Mouse (Mus musculus) adrenal gland, postnatal 25 days (tissue): ENCODE results near the gene Pkp3. TPM values are rescaled to one million over a fixed set of nuclear protein-coding genes. Genes with fewer than 3 reads are reported as not detected.
A peak's percentile ranks its signal among the peaks of the same experiment; 100 is the strongest.

Experiments
- DNase-seq: peaks from one replicate; pipeline ENCODE4 v3.0.0; 2021; ENCODE audit warnings: mixed read lengths
- total RNA-seq: library from RNA; stranded (reverse); gene quantifications from 2 replicates; pipeline ENCODE4 v1.2.3, GENCODE M21; 2021

Pkp3 gene
- total RNA-seq, 1 experiment from 2014 or later = 1.2 TPM

DNA sequence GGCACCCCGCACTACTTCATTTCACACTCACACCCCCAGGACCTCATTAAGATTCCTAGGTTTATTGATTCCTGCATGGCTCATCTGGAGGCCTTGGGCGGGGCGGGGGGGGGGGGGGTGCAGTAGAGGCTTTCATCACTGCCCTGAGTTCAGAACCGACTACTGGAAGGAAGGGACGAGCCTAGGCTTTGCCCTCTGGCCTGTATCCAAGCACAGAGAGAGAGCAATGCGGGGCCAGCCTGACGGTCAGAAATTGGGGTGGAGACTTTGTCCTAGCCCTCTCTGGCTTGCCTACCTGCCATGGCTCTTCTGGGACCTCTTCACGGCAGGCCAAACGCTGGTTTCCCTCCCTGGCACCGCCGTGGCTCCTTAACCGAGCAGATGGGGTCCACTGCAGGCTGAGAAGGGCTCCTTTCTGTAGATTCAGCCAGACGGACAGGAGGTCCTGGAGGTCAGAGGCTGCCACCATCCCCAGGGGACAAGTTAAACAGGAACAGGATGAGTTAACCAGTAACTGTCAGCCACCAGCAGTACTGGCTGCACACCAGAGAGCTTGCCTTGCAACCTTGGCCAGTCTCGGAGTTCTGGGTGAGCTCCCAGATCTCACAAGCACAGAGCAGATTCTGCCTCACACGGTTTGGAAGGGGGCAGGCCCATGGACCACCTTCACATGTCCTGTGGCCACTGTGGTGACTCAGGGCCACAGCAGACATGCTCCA lies 16.6 kb downstream of the Pkp3 start:
- DNase-seq = no peak

DNA sequence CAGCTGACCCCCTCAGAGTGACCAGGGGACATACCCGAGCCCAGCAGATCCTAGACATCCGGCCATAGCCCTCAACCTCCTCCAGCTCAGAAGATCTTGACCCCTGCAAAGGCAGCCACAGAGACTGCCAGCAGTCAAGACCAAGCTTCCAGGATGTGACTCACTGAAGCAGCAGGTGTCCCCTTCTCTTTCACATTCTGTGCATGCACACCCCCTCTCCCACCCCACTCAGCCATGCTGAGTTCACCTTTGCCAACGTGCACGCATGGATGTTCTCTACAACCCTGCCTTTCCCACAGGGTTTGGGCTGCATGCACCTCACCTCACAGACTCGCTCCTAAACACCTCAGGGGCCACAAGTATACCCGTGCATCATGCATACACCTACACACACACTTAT lies 18.0 kb downstream of the Pkp3 start:
- DNase-seq = no peak

DNA sequence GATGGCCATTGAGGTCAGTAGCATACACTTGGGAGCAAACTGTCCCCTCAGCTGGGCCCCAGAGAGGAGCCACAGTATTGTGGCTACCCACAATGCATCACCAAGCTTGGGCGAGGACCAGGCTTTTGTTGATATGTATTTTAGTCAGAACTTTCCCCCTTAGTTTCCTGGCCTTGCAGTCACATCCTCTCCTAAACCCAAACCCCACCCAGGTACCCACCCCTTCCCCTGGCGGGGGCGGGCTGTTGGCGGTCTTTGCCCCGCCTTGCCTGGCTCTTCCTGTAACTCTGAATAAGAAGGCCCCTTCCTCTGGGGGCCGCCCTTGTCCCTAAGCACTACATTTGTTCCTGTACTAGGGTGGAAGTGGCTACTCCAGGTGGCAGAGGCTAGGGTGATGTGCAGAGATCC lies 18.6 kb downstream of the Pkp3 start:
- DNase-seq = peak; percentile 42

DNA sequence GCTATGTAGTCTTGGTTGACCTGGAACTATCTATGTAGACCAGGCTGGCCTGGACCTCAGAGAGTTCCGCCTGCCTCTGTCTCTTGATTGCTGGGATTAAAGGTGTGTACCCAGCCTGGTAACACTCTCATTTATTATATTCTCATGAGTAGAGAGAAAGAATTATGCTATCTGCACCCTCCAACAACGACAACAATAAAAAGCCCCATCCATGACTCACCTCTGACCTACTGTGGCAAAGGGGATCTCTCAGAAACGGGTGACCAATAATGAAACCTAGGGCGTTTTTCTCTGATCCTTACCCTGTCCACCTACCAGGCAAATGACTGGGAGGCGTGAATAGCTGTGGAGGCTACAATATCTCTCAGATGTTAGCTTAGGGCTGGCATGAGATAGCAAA lies 19.2 kb downstream of the Pkp3 start:
- DNase-seq = no peak

DNA sequence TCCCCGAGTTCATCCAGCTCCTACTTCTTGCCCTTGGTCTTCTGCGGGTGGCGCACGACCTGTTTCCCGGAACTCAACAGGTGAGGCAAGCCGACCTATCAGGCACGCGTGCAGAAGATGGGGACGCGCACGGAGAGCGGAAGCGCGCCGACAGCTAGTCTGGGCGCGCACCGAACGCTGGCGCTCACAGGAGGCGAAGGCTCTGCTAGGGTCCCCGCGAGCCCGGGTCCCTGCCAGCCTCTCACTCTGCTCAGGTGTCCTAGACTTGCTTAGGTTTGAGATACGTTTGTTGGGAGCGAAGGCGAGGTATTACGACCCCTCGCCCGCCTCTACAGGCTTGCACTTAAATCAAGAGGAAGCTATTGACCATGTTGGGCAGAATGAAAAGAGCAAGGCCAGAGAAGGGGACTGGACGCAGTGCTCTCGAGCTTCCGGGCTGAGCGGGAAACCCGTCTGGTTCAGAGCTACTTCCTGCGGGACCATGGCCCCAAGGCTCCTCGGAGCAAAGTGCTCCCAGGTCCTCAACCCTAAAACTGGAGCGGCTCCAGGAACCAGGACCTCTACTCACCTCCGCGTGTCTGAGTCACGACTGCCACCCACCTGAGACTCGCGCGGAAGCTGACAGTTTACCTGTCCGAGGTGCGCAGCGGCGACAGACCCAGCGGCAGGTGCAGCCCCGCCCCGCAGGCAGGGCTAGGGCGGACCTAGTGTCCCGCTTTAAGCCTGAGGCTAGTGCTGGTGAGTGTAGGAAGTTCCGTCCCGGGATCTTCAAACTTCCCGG lies 22.1 kb downstream of the Pkp3 start, which contains the start of gene Sigirr:
Sigirr (minus strand) TSS at position 662 of the 781 bp plus-strand sequence.
- peak; percentile 29 for DNase-seq

DNA sequence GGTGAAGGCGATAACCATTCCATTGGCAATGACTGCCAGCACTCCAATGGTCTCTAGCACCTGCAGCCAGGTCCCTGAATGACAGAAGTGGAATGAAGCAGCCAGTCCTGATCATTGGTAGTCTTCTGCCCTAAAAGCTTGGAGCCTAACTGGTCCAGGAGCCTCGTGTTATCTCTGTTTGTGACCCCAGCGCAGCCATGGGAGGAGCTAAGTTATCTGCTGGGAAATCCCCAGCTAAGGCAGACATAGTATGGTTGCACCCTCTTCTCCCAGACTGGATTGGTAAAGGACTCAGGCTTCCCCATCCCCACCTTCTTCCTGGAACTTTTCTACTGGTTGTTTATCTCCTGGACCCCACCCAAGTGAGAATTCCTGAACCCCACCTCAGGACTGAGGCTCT lies 25.1 kb downstream of the Pkp3 start:
- no peak for DNase-seq

DNA sequence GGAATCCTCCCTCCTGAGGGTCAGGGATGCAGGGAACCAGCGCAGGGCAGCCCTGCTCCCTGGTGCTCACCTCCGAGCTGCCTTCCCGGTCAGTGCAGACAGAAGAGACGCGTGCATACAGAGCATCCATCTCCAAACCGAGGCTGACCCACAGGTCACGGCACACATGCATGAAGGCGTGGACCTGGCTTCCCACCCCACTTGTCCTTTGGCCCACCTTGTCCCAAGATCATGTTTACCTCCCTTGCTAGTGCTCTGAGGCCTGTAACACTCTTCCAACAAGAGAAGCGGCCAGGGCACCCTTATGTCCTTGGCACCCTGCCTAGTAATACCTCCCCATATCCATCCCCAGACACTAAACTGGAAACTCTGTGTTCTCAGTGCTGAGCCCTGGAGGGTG lies 37.9 kb downstream of the Pkp3 start:
- DNase-seq = no peak

DNA sequence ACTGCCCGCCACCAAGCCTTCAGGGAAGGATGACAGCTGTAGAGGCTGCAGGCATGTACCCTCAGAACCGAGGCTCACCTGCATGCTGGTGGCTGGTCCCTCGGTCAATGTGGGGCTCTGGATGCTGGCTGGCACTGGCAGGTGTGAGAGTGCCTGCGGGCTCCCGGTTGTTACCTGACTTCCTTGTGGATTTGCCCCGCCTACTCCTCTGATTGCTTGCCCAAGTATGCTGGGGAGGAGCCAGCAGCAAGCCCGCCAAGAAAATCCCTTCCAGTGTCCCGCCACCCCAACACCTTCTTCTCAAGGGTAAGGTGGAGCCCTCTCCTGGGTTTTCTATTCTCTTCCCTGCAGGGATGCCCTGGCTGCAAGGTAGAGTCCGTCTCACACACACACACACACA lies 39.6 kb downstream of the Pkp3 start, which contains the start of gene Ano9:
Ano9 (minus strand) TSS at position 171 of the 400 bp plus-strand sequence.
- DNase-seq = no peak

DNA sequence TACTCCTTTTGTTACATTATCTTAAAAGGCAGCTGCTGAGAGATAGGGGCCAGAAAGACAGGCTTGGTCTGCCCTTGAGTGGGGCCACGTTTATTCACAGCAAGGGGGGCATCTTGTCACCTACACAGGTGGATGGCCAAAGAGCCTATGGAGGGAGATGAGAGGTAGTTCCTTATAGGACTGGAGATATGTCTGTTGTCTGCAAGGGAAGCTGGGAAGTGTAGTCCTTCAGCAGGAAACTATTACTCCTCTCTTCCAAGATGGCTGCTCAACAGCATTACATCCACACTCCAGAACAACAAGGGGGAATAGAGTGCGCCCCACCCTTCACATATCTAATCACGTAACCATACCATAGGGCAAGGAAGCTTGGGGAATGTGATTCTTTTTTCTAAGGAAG lies 41.5 kb downstream of the Pkp3 start:
- no peak for DNase-seq

DNA sequence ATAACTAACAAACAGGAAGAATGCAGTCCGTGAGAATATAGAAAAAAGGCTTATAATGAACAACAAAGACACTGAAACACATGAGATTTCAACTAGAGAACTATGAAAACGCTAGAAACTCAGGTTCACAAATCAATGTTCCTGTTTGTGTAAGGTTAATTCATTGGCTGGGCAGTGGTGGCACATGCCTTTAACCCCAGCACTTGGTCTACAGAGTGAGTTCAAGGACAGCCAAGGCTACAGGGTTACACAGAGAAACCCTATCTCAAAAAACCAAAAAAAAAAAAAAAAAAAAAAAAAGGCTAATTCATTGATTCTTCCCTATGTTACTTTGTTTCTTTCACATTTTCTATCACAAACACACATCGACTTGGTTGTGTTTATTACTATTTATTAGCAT lies 42.6 kb downstream of the Pkp3 start:
- DNase-seq = no peak

DNA sequence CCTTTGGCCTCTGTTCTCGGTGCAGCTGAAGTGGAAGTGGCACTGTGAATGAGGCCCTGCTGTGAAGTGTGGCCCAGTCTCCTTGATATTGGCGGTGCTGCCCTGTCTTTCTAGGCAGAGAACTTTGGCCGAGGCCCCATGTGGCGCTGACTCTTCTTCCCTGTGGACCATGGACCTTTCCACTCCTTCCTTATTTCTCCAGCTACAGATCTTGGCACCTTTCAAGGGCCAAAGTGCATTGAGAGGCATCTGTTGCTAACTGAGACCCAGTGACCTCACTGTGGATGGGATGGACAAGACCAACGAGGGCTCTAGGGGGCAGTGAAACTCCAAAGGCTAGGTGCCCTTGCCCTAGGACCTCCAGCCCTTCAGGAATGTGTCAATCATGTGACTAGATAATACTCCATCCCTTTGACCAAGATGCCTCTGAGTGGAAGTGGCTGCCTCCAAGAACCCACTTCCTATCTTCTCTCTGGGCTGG lies 43.1 kb downstream of the Pkp3 start:
- DNase-seq = no peak

DNA sequence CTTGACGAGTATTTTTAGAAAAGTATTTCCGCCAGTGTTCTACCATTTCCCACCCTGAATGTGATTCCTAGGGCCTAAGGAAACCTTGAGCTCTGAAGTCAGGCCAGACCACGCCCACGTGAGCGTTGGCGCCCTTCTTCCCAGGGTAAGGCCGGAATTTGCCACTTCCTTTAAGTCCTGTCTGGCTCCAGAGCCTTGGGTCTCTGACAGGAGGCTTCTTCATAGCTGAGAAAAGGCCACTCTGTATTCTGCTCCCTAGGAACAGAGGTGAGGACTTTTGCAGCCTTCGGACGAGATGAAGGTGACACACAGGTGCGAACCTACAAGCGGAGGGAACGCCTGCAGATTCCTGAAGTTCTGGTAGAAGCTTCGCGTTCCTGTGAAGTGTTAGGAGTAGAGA lies 44.2 kb downstream of the Pkp3 start, which contains the start of gene Ptdss2:
Ptdss2 (plus strand) TSS at position 138 of the 400 bp plus-strand sequence.
- peak; percentile 45 for DNase-seq

DNA sequence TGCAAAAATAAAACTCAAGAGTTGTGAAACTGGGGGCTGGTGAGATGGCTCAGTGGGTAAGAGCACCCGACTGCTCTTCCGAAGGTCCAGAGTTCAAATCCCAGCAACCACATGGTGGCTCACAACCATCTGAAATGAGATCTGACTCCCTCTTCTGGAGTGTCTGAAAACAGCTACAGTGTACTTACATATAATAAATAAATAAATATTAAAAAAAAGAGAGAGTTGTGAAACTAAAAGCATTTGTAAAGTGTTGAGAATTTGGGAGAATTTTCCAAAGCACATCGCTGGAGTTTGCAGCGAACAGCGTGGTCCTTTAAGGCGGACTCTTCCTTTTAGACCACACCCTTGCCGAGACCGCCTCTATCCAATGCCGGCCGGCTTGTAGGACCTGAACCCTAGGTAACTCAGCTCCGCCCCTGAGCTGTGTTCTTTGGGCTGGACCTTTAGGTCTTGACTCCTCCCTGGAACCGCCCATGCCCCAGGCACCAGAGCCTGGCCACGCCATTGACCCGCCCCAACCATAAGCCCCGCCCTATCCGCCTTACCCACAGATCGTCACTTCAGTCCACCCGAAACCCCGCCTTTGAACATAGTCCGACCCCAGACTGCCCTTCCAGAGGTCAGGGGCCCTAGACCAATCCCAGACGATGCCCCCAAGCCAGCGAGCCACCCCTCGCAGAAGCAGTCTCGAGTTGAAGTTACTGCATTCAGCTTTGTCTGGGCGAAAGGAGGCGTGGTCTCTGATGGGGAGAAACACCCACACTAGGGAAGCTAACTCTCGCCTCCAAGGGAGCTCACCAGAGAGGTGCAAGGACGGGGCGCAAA lies 44.9 kb downstream of the Pkp3 start:
- peak; percentile 94 for DNase-seq

DNA sequence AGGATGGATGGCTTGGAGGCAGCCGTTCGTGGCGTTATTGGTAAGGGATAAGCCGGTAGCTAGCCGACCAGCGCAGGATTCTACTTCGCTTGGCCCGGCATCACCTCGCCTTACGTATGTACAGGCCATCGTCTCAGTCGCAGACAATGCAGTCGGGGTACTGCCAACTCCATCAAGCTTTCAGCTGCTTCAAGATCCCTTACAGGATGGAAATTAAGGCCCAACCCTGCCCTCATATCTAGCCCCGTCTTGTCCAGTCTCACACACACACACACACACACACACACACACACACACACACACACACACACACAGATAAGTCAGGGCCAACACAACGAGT lies 45.5 kb downstream of the Pkp3 start:
- DNase-seq = no peak

DNA sequence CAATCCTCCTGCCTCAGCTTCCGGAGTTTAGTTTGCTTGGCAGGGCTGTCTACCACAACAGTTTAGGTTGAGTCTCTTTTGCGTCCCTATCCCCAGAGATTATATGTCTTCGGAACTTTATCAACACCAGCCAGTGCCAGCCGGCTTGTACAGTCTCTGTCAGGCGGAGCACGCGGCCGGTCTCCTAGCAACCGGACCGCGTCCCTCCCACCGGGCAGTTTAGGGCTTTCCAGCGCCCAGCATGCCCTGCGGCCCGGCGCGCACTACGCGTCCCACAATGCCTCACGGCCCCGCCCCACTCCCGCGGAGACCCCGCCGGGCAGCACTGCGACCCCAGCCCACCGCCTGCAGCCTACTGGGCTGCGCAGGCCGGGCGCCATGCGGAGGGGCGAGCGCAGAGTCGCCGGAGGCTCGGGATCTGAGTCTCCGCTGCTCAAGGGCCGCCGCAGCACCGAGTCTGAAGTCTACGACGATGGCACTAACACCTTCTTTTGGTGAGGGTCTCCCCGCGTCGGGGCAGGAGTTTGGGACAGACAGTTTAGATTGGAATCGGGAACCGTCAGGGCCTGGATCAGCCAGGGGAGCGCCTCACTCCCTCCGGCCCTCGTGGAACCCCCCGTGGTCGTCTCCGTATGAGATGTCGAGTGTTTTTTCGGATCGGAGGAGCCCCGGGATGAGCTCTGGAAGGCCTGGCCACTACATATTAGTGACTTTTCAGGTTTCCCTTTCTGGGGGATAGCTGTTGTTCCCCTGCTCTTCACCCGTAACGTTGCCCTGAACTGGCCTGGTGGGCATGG lies 53.2 kb downstream of the Pkp3 start:
- DNase-seq = peak; percentile 91

DNA sequence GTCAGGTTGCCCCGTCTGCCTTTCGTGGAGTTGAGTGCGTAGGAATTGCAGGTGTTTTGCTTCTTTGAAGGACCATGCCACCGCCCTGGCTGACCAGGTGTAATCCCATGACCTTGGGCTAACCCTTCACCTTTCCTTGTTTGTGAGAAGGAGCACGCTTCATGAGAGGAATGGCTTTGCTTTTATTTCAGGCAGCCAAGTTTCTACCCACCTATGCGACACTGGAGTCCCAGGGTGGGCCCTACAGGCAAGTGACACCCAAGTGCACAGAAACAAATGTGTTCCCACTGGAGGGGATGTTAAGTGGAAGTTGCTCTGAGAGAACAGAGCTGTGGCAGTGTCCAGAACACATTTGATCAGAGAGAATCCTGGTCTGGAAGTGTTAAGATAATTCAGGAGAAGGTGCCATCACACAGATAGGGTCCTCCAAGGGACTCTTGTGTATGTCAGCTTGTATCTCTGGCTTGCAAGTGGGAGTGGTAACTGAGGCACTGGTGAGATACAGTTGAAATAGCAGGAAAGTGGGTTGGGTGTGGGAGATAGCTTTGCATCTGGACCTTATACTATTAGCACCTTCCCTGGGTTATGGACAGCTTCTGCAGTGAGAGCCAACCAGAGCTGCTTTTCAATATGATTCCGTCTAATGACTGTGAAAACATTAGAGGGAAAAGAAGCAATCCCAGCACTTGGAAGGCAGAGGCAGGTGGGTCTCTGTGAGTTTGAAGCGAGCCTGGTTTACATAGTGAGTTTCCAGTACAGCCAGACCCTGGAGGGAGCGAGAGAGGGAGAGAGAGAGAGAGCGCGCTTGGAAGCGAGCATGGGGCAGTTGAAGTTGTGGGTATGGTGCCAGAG lies 54.1 kb downstream of the Pkp3 start:
- no peak for DNase-seq
